Mouse (Mus musculus) skeletal muscle tissue, adult 2 months (tissue): ENCODE data around the gene Krcc1.

Source experiments
- DNase-seq: peaks from one replicate; pipeline ENCODE4 v3.0.0-alpha.2; 2012; ENCODE audit warnings: low read depth, low spot score

Krcc1 gene

GRCm38 (mm10) chr6:71271389-71272315, at the start of gene Krcc1:
Gene Krcc1, plus strand, starts transcription at chr6:71271677.
- peak; percentile 98 for DNase-seq

DNA sequence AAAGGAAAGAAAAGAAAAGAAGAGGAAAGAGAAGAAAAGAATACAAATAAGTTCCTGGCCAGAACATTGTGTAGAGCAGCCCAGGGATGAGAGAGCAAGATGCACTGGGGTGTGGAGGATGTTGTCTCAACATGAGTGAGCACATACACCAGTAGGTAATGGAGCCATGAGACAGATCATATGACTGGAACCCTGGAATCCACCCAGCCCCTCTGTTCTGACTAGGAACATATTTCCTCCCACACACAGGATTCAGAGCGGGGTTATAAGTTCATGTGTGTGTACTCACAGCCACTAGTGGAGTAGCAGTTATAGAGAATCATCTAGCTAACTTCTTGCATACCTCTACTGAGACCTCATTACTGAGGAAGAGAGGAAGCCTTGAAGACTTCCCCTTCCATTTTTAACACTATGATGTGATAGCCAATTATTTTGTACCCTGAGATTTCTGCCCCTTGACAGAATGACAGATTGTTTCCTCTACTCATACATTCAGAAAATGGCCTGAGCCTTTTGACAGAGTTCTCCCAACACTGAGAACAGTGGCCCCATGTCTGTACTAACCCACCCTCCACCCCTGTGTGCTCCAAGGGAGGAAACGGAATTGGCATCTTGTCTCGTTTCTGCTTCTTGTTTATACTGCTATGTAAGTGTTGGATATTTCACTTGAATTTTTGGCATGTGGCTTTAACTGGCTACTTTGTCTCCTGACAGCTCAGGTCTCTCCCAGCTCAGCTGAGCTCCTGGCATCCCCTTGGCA, 47.1 kb upstream of the Krcc1 start:
- DNase-seq: peak; percentile 28

DNA sequence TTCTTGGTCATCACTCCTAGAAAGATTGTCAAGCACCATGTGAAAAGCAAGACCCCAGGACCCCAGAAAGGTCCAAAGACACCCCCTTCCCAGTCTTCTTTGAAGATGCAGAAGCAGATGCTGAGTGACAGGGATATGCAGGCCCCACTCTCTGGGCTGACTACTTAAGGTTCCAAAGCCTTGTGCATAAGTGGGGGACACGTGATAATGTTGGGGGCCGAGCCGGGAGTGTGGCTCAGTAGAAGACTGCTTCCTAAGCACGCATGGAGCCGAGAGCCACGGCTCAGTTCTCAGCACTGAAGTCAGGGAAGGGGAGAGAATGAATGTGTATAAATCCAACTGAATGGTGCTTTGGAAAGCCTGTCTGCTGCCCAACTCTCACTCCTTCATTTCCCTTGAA, 44.9 kb upstream of the Krcc1 start:
- DNase-seq: no peak

DNA sequence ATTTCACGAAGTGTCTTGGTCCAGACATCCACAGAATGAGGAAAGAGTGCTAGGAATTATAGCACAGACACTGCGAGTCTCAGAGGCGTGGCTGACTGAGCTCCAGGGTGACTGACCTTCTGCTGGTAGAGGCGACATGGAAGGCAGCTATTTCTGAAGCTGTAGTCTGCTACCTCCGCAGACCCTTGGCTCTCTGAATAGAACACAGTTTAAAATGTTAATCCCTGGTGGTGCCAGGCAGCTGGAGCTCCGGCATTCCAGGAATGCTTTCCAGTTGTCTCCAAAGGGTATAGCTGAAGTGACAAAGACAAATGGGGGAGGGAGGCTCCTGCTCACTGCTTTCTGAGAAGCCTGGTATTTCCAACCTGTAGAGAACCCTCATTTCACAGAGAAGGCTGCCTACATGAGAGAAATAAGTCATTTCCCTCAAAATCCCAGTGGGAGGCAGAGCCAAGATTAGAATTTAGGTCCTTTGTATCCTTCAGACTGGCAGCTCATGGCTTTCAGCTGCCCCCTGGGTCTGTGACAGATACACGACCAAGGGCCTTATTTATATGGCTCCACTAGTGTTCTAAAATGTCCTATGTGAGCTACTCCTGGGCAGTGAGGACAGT, 44.2 kb upstream of the Krcc1 start:
- DNase-seq: no peak

DNA sequence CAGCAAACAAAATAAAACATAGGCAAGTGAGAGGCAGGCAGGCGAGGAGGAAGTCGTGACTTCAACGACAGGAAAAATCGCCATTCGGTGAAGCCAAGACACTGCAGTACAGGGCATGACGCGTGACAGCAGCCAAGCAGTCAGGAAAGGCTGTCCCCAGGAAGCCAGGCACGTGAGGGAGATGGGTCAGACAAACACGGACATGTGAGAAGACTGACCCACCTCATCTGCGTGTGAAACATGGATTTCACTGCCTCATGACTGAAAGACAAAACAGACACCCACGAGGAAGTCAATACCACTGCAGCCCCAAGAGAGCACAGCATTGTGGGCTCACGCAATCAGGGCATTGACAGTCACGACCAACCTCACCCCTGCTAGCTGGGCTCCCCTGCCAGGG, 36.4 kb upstream of the Krcc1 start:
- no peak for DNase-seq

DNA sequence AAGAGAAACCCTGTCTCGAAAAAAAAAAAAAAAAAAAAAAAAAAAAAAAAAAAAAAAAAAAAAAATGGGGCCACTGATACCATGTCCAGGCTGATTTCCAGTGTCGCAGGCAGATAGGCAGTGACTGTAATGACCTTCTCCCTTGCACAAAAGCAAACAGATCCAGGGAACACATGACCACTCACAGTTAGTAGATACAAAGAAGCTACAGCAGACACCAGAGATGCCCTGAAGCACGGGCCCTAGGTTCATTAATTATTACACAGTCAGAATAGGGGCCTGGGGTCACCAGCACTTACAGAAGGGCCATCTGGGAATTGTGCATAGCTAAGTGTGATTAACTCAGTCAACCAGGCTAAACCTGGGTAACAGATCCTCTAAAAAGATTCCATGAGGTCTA, 35.5 kb upstream of the Krcc1 start:
- DNase-seq: no peak

GRCm38 (mm10) chr6:71236506-71236905, 35.0 kb upstream of the Krcc1 start:
- DNase-seq: no peak

- DNase-seq: no peak
Observed at GRCm38 (mm10) chr6:71237031-71237431, 34.4 kb upstream of the Krcc1 start.

DNA sequence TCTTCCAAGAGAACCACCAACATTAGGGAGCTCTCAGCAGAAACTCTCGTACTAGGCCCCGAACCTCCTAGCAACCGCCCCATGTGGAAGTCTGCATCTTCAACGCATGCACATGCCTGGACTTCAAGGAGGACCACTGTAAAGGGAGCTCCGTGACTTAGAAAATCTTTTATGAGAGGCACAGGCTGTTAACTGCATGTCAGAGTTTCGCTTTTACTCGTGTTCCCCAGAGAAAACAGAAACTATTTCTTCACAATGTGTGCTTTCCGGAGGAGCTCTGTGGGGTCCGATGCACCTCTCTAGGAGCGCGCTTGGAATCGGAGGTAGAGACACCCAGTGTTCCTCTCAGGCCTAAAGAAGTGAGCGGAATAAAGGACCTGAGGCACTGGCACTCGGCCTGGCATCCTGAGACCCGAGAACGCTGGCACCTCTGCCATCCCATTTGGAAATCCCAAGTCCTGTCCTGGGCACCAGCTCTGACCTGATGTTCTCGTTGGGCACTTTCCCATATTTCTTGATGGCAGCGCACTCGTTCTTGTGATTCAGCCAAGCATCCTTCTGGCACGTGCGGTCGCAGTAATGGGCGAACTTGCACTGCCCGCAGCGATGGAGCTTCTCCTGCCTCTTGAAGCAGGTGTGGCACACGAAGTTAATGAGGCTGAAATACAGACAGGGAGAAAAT, 32.3 kb upstream of the Krcc1 start:
- DNase-seq: no peak

GRCm38 (mm10) chr6:71240831-71241230, 30.6 kb upstream of the Krcc1 start:
- no peak for DNase-seq

DNA sequence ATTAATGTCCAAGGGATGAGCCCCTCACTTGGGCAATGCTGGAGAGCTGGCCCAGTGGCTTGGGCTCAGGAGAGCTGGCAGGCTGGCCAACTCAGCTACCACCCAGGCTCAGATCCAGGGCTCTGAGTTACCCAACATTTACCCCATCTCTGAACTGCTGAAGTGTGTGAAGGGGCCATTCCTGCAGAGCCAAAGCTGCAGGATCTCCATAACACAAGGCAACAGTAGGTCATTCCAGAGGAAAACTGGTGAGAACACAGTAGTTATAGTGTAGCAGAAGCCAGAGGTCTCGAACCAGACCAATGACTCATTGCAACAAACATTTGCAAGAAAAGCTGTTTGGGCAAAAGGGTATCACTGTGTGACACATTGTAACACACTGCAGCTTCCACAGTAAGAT, 28.7 kb upstream of the Krcc1 start:
- DNase-seq: no peak

GRCm38 (mm10) chr6:71243258-71243657, 28.2 kb upstream of the Krcc1 start:
- no peak for DNase-seq

DNA sequence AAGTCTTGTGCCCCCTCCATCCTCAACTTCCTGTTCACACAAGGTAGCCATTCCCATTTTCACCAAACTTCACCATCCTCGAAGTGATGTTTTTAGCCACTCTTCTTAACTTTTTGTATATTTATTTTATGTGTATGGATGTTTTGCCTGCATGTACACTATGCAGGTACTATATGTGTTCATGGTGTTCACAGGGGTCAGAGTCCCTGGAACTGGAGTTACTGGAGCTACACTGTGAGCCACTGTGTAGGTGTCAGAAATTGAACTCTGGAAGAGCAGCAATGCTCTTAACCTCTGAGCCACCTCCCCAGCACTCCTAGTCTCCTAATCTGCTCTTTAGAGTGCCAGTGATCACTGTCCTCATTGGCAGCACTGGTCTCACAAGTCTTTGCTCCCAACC, 23.1 kb upstream of the Krcc1 start:
- no peak for DNase-seq

DNA sequence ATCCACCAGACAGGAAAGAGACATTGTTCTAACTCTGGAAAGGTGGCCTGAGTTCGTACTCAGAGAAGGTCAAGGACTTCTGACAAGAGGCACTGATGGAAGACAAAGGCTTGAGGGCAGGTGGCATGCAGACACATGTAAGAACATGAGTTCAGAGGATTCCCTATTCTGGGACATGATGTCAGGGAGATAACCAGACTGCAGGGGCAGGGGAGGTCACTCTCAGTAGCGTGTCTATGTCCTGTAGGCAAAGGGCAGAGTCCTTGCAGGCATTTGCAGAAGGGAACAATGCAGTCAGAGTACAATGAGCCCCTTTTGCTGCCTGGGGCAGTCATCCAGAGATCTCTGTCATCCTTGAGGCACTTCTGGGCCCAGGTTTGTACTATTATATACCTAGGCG, 21.9 kb upstream of the Krcc1 start:
- DNase-seq: peak; percentile 25

DNA sequence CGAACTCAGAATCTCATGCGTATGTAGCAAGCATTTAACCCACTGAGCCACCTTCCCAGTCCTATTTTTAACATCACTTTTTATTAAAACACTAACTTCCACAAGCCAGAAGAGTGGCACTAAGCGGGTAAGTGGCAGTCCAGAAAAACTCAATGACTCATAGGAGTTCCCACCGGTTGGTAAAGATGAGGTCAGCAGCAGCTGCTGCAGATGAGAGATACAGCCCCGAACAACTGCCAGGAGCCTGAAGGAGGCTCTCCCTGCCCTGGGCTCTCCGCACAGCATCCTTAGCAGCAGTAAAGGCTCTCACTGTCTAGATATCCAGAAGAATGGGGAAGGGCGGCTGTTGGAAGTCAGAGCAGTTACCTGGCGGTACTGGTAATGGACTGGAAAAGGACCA, 20.5 kb upstream of the Krcc1 start:
- no peak for DNase-seq

GRCm38 (mm10) chr6:71254456-71254855, 17.0 kb upstream of the Krcc1 start:
- no peak for DNase-seq

DNA sequence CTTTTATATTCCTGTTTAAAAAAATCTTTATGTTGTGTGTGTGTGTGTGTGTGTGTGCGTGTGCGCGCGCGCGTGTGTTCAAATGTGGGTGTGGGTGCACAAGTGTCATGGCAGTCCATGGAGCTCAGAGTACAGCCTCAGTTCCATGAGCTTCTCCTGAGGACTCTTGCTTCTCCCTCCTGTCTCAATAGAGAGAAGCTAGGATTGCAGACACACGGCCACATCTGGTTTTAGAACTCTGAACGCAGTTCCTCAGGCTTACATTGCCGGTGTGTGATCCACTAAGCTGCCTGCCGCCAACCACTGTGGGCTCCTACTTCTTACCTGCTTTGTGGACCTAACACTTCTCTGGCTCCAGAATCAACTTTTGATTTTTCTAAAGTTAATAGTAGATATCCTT, 15.3 kb upstream of the Krcc1 start:
- no peak for DNase-seq

GRCm38 (mm10) chr6:71257375-71257774, 14.1 kb upstream of the Krcc1 start:
- no peak for DNase-seq

DNA sequence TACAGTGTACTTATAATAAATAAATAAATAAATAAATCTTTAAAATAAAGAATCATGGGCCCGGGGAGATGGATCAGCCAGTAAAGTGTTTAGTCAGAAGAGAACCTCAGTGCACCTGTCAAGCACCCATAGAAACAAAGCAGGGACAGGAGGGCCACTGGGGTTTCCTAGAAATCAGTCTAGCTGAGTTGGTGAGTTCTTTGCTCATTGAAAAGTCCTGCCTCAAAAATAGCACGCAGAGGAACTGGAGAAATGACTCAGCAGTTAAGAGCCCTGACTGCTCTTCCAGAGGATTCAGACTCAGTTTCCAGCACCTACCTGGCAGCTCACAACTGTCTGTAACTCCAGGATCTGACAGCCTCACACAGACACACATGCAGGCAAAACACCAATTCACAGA, 12.9 kb upstream of the Krcc1 start:
- peak; percentile 34 for DNase-seq

DNA sequence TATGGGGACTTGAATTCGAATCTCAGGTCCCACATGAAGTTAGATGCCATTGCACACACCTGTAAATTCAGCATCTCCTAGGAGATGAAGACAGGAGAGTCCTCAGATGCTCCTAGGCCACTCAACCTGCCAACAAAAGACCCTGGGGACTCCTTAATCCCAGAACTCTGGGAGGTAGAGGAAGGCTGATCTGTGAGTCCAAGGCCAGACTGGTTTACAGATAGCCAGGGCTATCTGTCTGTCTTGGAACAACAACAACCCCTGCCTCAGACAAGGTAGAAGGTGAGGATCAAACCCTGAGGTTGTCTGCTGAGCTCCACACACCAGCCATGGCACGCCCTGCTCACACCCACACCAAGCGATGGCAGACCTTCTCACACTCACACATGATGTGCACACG, 12.3 kb upstream of the Krcc1 start:
- DNase-seq: no peak

- no peak for DNase-seq
Observed at GRCm38 (mm10) chr6:71260051-71260640, 11.3 kb upstream of the Krcc1 start.
